Mouse (Mus musculus): ENCODE data around the gene Hat1. TPM values are rescaled to one million over a fixed set of nuclear protein-coding genes. Genes with fewer than 3 reads are reported as not detected.
"Not testable (repeated sequence)": the region's sequence is repeated elsewhere in the genome, so short reads cannot be mapped to it uniquely, and the experiment has no call there.

Gene Hat1
- polyA plus RNA-seq, 1 experiment from 2014 or later = 56.1 TPM

DNA sequence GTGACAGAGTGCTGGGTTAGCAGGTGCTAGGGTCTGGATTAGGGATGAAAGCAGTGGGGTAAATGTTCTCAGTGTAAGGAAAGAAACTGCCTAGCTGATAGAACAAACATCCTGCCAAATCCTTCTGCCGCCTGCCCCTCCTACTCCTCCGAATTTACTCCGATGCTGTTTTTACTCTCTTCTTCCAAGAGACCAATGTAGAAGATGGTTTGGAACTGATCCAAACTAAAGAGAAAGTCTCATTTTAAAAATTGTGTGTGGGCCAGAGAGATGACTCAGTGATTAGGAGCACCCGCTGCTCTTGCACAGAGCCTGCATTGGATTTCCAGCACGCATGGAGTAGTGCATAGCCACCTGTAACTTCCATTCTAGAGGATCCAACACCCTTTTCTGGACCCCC lies 17.0 kb upstream of the Hat1 start:
- no peaks in the 10 kb centered on the region for H3K9me3 ChIP-seq (ENCODE audit: control insufficient read depth, low read length)
- H3K27ac ChIP-seq (replicated peaks; ENCODE audit: low read depth, low read length) = no peak overlapping the region
- no peak for DNase-seq
- no peaks in the 10 kb centered on the region for H3K27me3 ChIP-seq (ENCODE audit: control insufficient read depth, insufficient read depth, low read length)
- ATAC-seq (ENCODE audit: low FRiP score, low TSS enrichment) = no peak
- no peak overlapping the region for H3K4me3 ChIP-seq (replicated peaks; ENCODE audit: low read depth, low read length)
- H3K36me3 ChIP-seq (ENCODE audit: control insufficient read depth, insufficient read depth, low read length) = no peaks in the 10 kb centered on the region
- no peak overlapping the region for H3K9ac ChIP-seq (replicated peaks; ENCODE audit: low read length)
- no peak overlapping the region for H3K4me2 ChIP-seq (ENCODE audit: low read length)
- 0 out of 2 replicates have a peak, but pooled peaks cover 3% of the 10 kb centered on the region for H3K4me1 ChIP-seq (ENCODE audit: control insufficient read depth, insufficient read depth, low read length)
- 85% methylated on average over 5 of the region's 5 CpGs for WGBS

DNA sequence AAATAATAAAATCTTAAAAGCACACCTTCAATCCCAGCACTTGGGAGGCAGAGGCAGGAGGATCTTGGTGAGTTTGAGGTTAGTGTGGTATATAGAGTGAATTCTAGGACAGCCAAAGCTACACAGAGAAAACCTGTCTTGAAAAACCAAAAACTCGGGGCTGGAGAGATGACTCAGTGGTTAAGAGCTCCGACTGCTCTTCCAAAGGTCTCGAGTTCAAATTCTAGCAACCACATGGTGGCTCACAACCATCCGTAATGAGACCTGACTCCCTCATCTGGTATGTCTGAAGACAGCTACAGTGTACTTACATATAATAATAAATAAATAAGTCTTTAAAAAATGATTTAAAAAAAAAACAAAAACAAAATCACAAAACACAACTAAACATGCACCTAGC lies 16.5 kb upstream of the Hat1 start:
- H3K27me3 ChIP-seq (ENCODE audit: control insufficient read depth, insufficient read depth, low read length); H3K36me3 ChIP-seq (ENCODE audit: control insufficient read depth, insufficient read depth, low read length); DNase-seq: not testable (repeated sequence)

DNA sequence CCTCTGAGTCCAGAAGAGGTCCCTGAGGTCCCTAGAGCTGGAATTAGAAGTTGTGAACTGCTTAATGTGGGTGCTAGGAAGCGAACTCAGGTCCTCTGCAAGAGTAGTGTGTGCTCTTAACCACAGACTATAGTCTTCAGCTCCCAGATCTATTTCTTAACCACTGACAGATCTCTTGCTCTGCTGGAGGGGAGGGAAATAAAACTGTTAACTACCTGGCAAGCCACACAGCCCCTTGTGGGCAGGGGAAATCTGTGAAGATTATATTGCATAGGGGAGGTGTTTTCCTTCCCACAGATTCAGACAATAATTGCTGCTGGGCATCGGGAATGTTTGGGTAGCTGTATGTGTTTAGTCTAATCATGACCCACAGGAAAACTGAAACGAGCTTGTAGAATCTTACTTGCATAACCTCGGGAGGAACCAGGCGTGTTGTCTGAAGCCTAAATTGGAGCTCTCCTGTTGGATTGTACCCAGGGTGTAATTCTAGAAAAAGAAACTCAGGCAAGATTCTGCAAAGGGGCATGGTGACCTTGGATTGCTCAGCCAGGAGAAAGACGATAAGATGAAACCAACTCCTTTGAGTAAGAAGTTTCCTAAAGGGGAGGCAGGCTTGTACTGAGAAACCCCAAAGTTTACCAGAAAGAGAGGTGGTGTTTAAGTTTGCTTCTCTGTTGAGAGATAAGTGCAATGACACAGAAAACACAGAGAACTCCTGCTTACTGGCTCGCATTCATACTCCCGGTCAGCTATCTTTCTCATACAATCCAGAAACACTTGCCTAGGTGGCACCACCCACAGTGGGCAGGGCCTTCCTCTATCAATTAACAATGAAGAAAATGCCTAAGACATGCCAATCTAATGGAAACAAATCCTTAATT lies 14.2 kb upstream of the Hat1 start:
- Histone ChIP-seq H3K4me3 (replicated peaks; ENCODE audit: low read depth, low read length) (no peak overlapping the region), H3K4me2 (ENCODE audit: low read length) (no peak overlapping the region), H3K27ac (replicated peaks; ENCODE audit: low read depth, low read length) (no peak overlapping the region), H3K9ac (replicated peaks; ENCODE audit: low read length) (no peak overlapping the region), H3K36me3 (ENCODE audit: control insufficient read depth, insufficient read depth, low read length) (no peaks in the 10 kb centered on the region), H3K9me3 (ENCODE audit: control insufficient read depth, low read length) (no peaks in the 10 kb centered on the region), H3K27me3 (ENCODE audit: control insufficient read depth, insufficient read depth, low read length) (no peaks in the 10 kb centered on the region), H3K4me1 (ENCODE audit: control insufficient read depth, insufficient read depth, low read length) (no peaks in the 10 kb centered on the region)
- WGBS = 80% methylated on average over 8 of the region's 8 CpGs
- DNase-seq = no peak
- ATAC-seq (ENCODE audit: low FRiP score, low TSS enrichment) = no peak

More for the DNA sequence above, 16.5 kb upstream of the Hat1 start:
- H3K4me1 ChIP-seq (ENCODE audit: control insufficient read depth, insufficient read depth, low read length); ATAC-seq (ENCODE audit: low FRiP score, low TSS enrichment); H3K4me3 ChIP-seq (replicated peaks; ENCODE audit: low read depth, low read length); H3K9ac ChIP-seq (replicated peaks; ENCODE audit: low read length); H3K4me2 ChIP-seq (ENCODE audit: low read length); H3K9me3 ChIP-seq (ENCODE audit: control insufficient read depth, low read length); H3K27ac ChIP-seq (replicated peaks; ENCODE audit: low read depth, low read length): not testable (repeated sequence)
- WGBS = 90% methylated on average over 4 of the region's 4 CpGs

DNA sequence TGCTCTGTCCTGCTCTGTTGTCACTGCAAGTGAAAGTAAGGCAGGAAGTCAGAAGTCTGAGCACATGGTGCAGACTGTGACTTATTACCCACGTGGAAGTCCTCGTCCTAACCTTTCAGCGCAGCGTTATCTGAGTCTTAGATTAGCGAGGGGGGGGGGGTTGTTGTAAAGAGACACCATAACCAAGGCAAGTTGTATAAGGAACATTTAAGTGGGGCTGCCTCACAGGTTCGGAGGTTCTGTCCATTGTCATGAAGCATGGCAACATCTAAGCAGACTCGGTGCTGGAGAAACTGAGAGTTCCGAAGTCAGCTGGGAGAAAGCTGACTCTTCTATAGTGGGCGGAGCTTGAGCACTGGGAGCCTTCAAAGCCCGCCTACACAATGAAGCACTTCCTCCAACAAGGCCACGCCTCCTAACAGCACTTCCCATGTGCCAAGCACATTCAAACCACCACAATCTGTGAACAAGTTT lies 12.3 kb upstream of the Hat1 start:
- no peak for DNase-seq

DNA sequence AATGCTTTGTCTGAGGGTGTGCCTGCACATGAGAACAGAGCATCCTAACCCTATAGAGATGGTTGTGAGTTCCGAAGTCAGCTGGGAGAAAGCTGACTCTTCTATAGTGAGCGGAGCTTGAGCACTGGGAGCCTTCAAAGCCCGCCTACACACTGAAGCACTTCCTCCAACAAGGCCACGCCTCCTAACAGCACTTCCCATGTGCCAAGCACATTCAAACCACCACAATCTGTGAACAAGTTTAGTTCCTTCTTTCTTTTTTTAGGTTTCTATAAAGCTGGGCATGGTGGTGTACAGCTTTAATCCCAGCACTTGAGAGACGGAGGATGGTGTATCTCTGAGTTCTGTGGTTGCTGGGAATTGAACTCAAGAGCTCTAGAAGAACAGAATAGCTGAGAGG lies 11.3 kb upstream of the Hat1 start:
- Histone ChIP-seq H3K9me3 (ENCODE audit: control insufficient read depth, low read length) (no peaks in the 10 kb centered on the region), H3K27ac (replicated peaks; ENCODE audit: low read depth, low read length) (no peak overlapping the region), H3K4me1 (ENCODE audit: control insufficient read depth, insufficient read depth, low read length) (no peaks in the 10 kb centered on the region), H3K27me3 (ENCODE audit: control insufficient read depth, insufficient read depth, low read length) (no peaks in the 10 kb centered on the region), H3K36me3 (ENCODE audit: control insufficient read depth, insufficient read depth, low read length) (no peaks in the 10 kb centered on the region), H3K9ac (replicated peaks; ENCODE audit: low read length) (no peak overlapping the region), H3K4me2 (ENCODE audit: low read length) (no peak overlapping the region), H3K4me3 (replicated peaks; ENCODE audit: low read depth, low read length) (no peak overlapping the region)
- 90% methylated on average over 5 of the region's 5 CpGs for WGBS
- DNase-seq (no peak), ATAC-seq (ENCODE audit: low FRiP score, low TSS enrichment) (no peak)

More for the DNA sequence above, 12.3 kb upstream of the Hat1 start:
- Histone ChIP-seq H3K27me3 (ENCODE audit: control insufficient read depth, insufficient read depth, low read length) (no peaks in the 10 kb centered on the region), H3K9me3 (ENCODE audit: control insufficient read depth, low read length) (no peaks in the 10 kb centered on the region), H3K36me3 (ENCODE audit: control insufficient read depth, insufficient read depth, low read length) (no peaks in the 10 kb centered on the region), H3K27ac (replicated peaks; ENCODE audit: low read depth, low read length) (no peak overlapping the region), H3K4me3 (replicated peaks; ENCODE audit: low read depth, low read length) (no peak overlapping the region), H3K4me2 (ENCODE audit: low read length) (no peak overlapping the region), H3K9ac (replicated peaks; ENCODE audit: low read length) (no peak overlapping the region), H3K4me1 (ENCODE audit: control insufficient read depth, insufficient read depth, low read length) (no peaks in the 10 kb centered on the region)
- no peak for ATAC-seq (ENCODE audit: low FRiP score, low TSS enrichment)
- 58% methylated on average over 11 of the region's 11 CpGs for WGBS

DNA sequence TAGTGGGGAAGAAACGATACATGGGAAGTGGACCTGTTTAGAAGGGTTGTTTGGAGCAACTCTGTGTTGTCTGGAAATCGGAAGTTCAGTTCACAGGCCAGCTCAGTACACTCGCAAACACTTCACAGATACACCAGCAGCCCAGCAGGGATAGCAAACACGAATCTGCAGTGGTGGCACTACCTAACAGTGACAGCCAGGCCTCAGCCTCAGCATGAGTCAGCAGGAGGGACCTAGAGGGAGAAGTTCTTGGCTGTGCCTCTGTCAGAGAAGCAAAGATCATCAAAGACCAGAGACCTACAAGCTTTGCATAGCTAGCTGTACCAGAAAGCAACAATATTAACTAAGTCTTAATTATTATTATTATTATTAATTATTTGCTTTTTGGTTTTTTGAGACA lies 6.8 kb upstream of the Hat1 start:
- H3K4me3 ChIP-seq (replicated peaks; ENCODE audit: low read depth, low read length) = no peak overlapping the region
- H3K9ac ChIP-seq (replicated peaks; ENCODE audit: low read length) = no peak overlapping the region
- H3K27me3 ChIP-seq (ENCODE audit: control insufficient read depth, insufficient read depth, low read length) = no peaks in the 10 kb centered on the region
- H3K27ac ChIP-seq (replicated peaks; ENCODE audit: low read depth, low read length) = no peak overlapping the region
- H3K4me1 ChIP-seq (ENCODE audit: control insufficient read depth, insufficient read depth, low read length) = no peaks in the 10 kb centered on the region
- no peaks in the 10 kb centered on the region for H3K9me3 ChIP-seq (ENCODE audit: control insufficient read depth, low read length)
- WGBS = 79% methylated on average over 4 of the region's 4 CpGs
- ATAC-seq (ENCODE audit: low FRiP score, low TSS enrichment) (no peak), DNase-seq (no peak)
- no peak overlapping the region for H3K4me2 ChIP-seq (ENCODE audit: low read length)
- H3K36me3 ChIP-seq (ENCODE audit: control insufficient read depth, insufficient read depth, low read length) = no peaks in the 10 kb centered on the region

DNA sequence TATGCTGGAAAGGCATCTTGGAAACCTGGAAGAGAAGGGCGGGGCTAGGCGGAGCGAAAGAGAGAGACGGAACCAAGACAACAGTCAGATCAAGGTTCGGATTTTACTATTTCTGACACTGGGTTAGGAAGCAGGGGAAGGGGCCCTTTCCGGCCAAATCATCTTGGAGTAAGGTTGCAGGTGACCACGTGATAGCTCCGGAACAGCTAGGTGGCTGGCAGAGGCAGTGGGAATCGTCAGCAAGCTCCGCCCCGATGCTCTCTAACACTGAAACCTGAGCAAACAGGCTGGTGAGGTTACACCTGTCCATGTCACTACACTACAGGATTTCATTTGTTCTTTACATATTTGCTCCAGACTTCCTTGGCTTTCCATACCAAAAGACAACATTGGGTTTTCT lies 4.9 kb upstream of the Hat1 start:
- Histone ChIP-seq H3K9ac (replicated peaks; ENCODE audit: low read length) (no peak overlapping the region), H3K9me3 (ENCODE audit: control insufficient read depth, low read length) (no peaks in the 10 kb centered on the region), H3K4me2 (ENCODE audit: low read length) (no peak overlapping the region), H3K4me3 (replicated peaks; ENCODE audit: low read depth, low read length) (no peak overlapping the region), H3K27ac (replicated peaks; ENCODE audit: low read depth, low read length) (no peak overlapping the region), H3K36me3 (ENCODE audit: control insufficient read depth, insufficient read depth, low read length) (no peaks in the 10 kb centered on the region), H3K27me3 (ENCODE audit: control insufficient read depth, insufficient read depth, low read length) (no peaks in the 10 kb centered on the region), H3K4me1 (ENCODE audit: control insufficient read depth, insufficient read depth, low read length) (no peaks in the 10 kb centered on the region)
- ATAC-seq (ENCODE audit: low FRiP score, low TSS enrichment) (no peak), DNase-seq (no peak)
- WGBS = 52% methylated on average over 11 of the region's 11 CpGs

DNA sequence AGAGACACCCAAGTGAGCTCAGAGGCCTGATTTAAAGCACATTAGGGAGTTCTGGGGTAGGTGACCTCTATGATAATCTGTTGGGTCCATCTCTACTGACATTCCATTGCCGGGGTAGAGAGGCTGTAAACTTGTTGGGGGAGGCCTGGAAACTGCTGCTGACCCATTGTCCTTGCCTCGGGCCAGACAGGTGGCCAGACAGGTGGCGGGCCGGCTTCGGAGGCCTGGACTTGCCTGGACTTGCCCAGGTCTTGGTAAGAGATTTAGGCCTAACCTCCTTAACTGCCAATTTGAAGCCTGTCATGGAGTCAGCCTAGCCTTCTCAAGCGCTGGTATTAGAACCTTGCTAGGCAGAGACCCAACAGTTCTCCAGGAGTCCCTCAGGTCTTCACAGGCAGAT lies 992 bp upstream of the Hat1 start:
- no peak overlapping the region for H3K27ac ChIP-seq (replicated peaks; ENCODE audit: low read depth, low read length)
- no peaks in the 10 kb centered on the region for H3K9me3 ChIP-seq (ENCODE audit: control insufficient read depth, low read length)
- no peaks in the 10 kb centered on the region for H3K36me3 ChIP-seq (ENCODE audit: control insufficient read depth, insufficient read depth, low read length)
- H3K4me3 ChIP-seq (replicated peaks; ENCODE audit: low read depth, low read length) = no peak overlapping the region
- no peak overlapping the region for H3K9ac ChIP-seq (replicated peaks; ENCODE audit: low read length)
- no peaks in the 10 kb centered on the region for H3K27me3 ChIP-seq (ENCODE audit: control insufficient read depth, insufficient read depth, low read length)
- WGBS = 94% methylated on average over 6 of the region's 6 CpGs
- ATAC-seq (ENCODE audit: low FRiP score, low TSS enrichment) = no peak
- no peak overlapping the region for H3K4me2 ChIP-seq (ENCODE audit: low read length)
- no peak for DNase-seq
- no peaks in the 10 kb centered on the region for H3K4me1 ChIP-seq (ENCODE audit: control insufficient read depth, insufficient read depth, low read length)

DNA sequence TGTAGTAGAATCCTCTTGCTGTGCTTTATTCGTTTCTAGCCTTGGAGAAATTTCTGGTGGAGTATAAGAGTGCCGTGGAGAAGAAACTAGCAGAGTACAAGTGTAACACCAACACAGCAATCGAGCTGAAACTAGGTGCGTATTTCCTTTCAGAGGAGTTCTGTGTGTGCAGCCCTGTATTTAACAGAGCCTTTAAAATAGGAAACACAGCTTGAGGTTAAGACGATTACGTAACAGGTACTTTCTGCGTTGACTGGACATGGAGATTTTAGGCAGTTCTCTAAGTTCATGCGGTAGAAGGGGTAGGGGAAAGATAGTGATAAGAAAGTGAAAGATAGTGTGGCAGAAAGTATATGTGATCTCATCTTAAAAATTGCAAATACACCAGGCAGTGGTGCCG lies 1.1 kb downstream of the Hat1 start:
- Histone ChIP-seq H3K9ac (replicated peaks; ENCODE audit: low read length) (peak overlapping the region; percentile 49; the same call in 1 of the 2 replicates), H3K4me3 (replicated peaks; ENCODE audit: low read depth, low read length) (peak overlapping the region; percentile 81), H3K27ac (replicated peaks; ENCODE audit: low read depth, low read length) (no peak overlapping the region), H3K4me1 (ENCODE audit: control insufficient read depth, insufficient read depth, low read length) (no peaks in the 10 kb centered on the region), H3K4me2 (ENCODE audit: low read length) (peak overlapping the region; percentile 82), H3K27me3 (ENCODE audit: control insufficient read depth, insufficient read depth, low read length) (no peaks in the 10 kb centered on the region), H3K36me3 (ENCODE audit: control insufficient read depth, insufficient read depth, low read length) (no peaks in the 10 kb centered on the region), H3K9me3 (ENCODE audit: control insufficient read depth, low read length) (no peaks in the 10 kb centered on the region)
- DNase-seq (no peak), ATAC-seq (ENCODE audit: low FRiP score, low TSS enrichment) (no peak)
- WGBS = 70% methylated on average over 9 of the region's 9 CpGs
